Mouse (Mus musculus) spleen, adult 2 months (tissue): ENCODE results near the gene Cdc42ep5.

Experiments
- CTCF ChIP-seq: fragments of 200-500 bp; IDR thresholded peaks from 2 replicates; pipeline ENCODE4 v1.5.1; 2011; ENCODE audit warnings: mild to moderate bottlenecking, inconsistent platforms; ENCODE audit not compliant: insufficient read depth, insufficient read length, insufficient replicate concordance; ENCODE audit errors: extremely low read depth
- POLR2A ChIP-seq: fragments of 200-500 bp; IDR thresholded peaks from 2 replicates; pipeline ENCODE4 v1.6.1; 2011; ENCODE audit warnings: low read depth, low read length, inconsistent platforms

DNA sequence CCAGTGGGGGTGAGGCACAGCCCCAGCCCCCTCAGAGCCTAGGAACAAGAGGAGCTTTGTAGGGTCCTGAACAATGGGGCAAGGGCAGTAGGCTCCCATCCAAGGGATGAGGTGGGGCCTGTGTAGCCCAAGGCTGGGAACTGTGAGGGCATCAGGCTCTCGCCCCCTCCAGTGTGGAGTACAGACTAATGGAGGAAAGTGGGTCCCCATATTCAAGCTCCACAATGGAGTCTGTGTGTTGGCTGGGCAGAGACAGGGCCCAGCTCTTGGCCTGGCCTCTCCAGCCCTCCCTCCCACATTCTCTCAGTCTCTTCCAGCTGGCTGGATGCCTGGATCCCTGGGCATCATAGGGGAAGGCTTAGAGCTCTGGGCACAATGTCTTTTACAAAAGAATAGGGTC is 40.9 kb downstream of the Cdc42ep5 start:
- TF ChIP-seq CTCF (no peak), POLR2A (no peak)
